Mouse (Mus musculus) erythroblast, embryonic 14.5 days (primary cell): ENCODE data around the gene Ccdc3. TPM values are rescaled to one million over a fixed set of nuclear protein-coding genes. Genes with fewer than 3 reads are reported as not detected.

ENCODE experiments used
- H3K27me3 ChIP-seq: 2 replicates; pipeline ENCODE4 v1.6.1; 2012; ENCODE audit warnings: inconsistent platforms; ENCODE audit not compliant: control insufficient read depth
- H3K36me3 ChIP-seq: 2 replicates; pipeline ENCODE4 v1.6.1; 2012; ENCODE audit warnings: mild to moderate bottlenecking, inconsistent platforms; ENCODE audit not compliant: control insufficient read depth
- H3K4me1 ChIP-seq: 2 replicates; pipeline ENCODE4 v1.6.1; 2012; ENCODE audit warnings: inconsistent platforms; ENCODE audit not compliant: control insufficient read depth
- H3K4me3 ChIP-seq: replicated peaks from 2 replicates; pipeline ENCODE3; 2012; ENCODE audit warnings: moderate library complexity, mild to moderate bottlenecking, inconsistent platforms
- H3K9me3 ChIP-seq: 2 replicates; pipeline ENCODE4 v1.6.1; 2012; ENCODE audit warnings: low read length, inconsistent platforms, mixed read lengths; ENCODE audit not compliant: control insufficient read depth
- GATA1 ChIP-seq: IDR thresholded peaks from 2 replicates; pipeline ENCODE4 v1.6.1; 2012; ENCODE audit warnings: low read length, inconsistent platforms, mixed read lengths
- TAL1 ChIP-seq: IDR thresholded peaks from 3 replicates; pipeline ENCODE4 v1.6.1; 2012; ENCODE audit warnings: low read length, inconsistent platforms, mixed read lengths
- polyA plus RNA-seq: library from polyadenylated mRNA; stranded (reverse); fragments of >175 nt; gene quantifications from 2 replicates; pipeline ENCODE4 v1.2.3, GENCODE M21; 2012

The Ccdc3 gene
- polyA plus RNA-seq, 1 experiment = 0.02 TPM

- Histone ChIP-seq H3K36me3 (no peaks in the 10 kb centered on the region), H3K9me3 (no peaks in the 10 kb centered on the region), H3K4me1 (no peaks in the 10 kb centered on the region), H3K27me3 (no peaks in the 10 kb centered on the region), H3K4me3 (no peak overlapping the region)
- TF ChIP-seq TAL1 (no peak), GATA1 (no peak)
These were observed 130.4 kb downstream of the Ccdc3 start for GRCm38 (mm10) chr2:5267980-5268379.

Other genes starting within 250 kb of the Ccdc3 start
- gene Phyh, start 218.8 kb upstream of the Ccdc3 start, polyA plus RNA-seq = 0.03 and 0.13 TPM in 2 replicates
- gene Ucma, start 161.7 kb upstream of the Ccdc3 start, polyA plus RNA-seq = not detected in 2 replicates
- gene Mcm10, start 125.0 kb upstream of the Ccdc3 start, polyA plus RNA-seq = 2.0 and 3.5 TPM in 2 replicates
- gene Optn, start 73.7 kb upstream of the Ccdc3 start, polyA plus RNA-seq = 1.8 and 2.2 TPM in 2 replicates